Mouse (Mus musculus): ENCODE data around the gene Fbxo7.

Fbxo7 gene

GRCm38 (mm10) chr10:86043651-86044050 is 21.9 kb downstream of the Fbxo7 start:
- no peak for DNase-seq (ENCODE audit: low spot score in 2 of 2)

GRCm38 (mm10) chr10:86044066-86044465 is 22.3 kb downstream of the Fbxo7 start:
- no peak for DNase-seq (ENCODE audit: low spot score in 2 of 2)

GRCm38 (mm10) chr10:86046371-86046770 is 24.6 kb downstream of the Fbxo7 start:
- DNase-seq (ENCODE audit: low spot score in 2 of 2), result no peak

GRCm38 (mm10) chr10:86047786-86048185 is 26.0 kb downstream of the Fbxo7 start:
- no peak for DNase-seq (ENCODE audit: low spot score in 2 of 2)

GRCm38 (mm10) chr10:86050522-86050921 is 28.8 kb downstream of the Fbxo7 start:
- DNase-seq (ENCODE audit: low spot score in 2 of 2), result no peak

- no peak for DNase-seq (ENCODE audit: low spot score in 2 of 2)
Measured at GRCm38 (mm10) chr10:86052818-86053522, 31.2 kb downstream of the Fbxo7 start.

- no peak for DNase-seq (ENCODE audit: low spot score in 2 of 2)
Measured at GRCm38 (mm10) chr10:86056297-86056903, 34.6 kb downstream of the Fbxo7 start.

- no peak for DNase-seq (ENCODE audit: low spot score in 2 of 2)
Measured at GRCm38 (mm10) chr10:86057286-86057685, 35.5 kb downstream of the Fbxo7 start.

GRCm38 (mm10) chr10:86057712-86058111 is 35.9 kb downstream of the Fbxo7 start:
- DNase-seq (ENCODE audit: low spot score in 2 of 2), result no peak

GRCm38 (mm10) chr10:86060267-86060666 is 38.5 kb downstream of the Fbxo7 start:
- no peak for DNase-seq (ENCODE audit: low spot score in 2 of 2)

GRCm38 (mm10) chr10:86062261-86063017 is 40.7 kb downstream of the Fbxo7 start:
- no peak for DNase-seq (ENCODE audit: low spot score in 2 of 2)

- no peak for DNase-seq (ENCODE audit: low spot score in 2 of 2)
Measured at GRCm38 (mm10) chr10:86063018-86063384, 41.2 kb downstream of the Fbxo7 start.

- DNase-seq (ENCODE audit: low spot score in 2 of 2), result peak; percentile 67 to 77
Measured at GRCm38 (mm10) chr10:86064937-86065336, 43.2 kb downstream of the Fbxo7 start.

- no peak for DNase-seq (ENCODE audit: low spot score in 2 of 2)
Measured at GRCm38 (mm10) chr10:86065661-86066060, 43.9 kb downstream of the Fbxo7 start.

- DNase-seq (ENCODE audit: low spot score in 2 of 2), result no peak
Measured at GRCm38 (mm10) chr10:86066651-86067050, 44.9 kb downstream of the Fbxo7 start.

- DNase-seq (ENCODE audit: low spot score in 2 of 2), result no peak
Measured at GRCm38 (mm10) chr10:86067911-86068310, 46.1 kb downstream of the Fbxo7 start.

- DNase-seq (ENCODE audit: low spot score in 2 of 2), result no peak
Measured at GRCm38 (mm10) chr10:86069341-86069740, 47.6 kb downstream of the Fbxo7 start.

- no peak for DNase-seq (ENCODE audit: low spot score in 2 of 2)
Measured at GRCm38 (mm10) chr10:86070751-86071150, 49.0 kb downstream of the Fbxo7 start.

- DNase-seq (ENCODE audit: low spot score in 2 of 2), result no peak
Measured at GRCm38 (mm10) chr10:86074134-86074533, 52.4 kb downstream of the Fbxo7 start.

- peak in 1 of 2 experiments; percentile 46 for DNase-seq (ENCODE audit: low spot score in 2 of 2)
Measured at GRCm38 (mm10) chr10:86074971-86075711, 53.4 kb downstream of the Fbxo7 start.

GRCm38 (mm10) chr10:86077272-86077671 is 55.5 kb downstream of the Fbxo7 start:
- no peak for DNase-seq (ENCODE audit: low spot score in 2 of 2)

GRCm38 (mm10) chr10:86078761-86079160 is 57.0 kb downstream of the Fbxo7 start:
- no peak for DNase-seq (ENCODE audit: low spot score in 2 of 2)

Data from right cerebral cortex, adult 2 months (tissue).